Mouse (Mus musculus): Measurements from ENCODE around the gene Klf5. TPM values are rescaled to one million over a fixed set of nuclear protein-coding genes. Genes with fewer than 3 reads are reported as not detected.

The Klf5 gene
- polyA plus RNA-seq, 1 experiment from 2014 or later, result 37.2 TPM

GRCm38 (mm10) chr14:99340703-99341102 lies 42.2 kb downstream of the Klf5 start:
- Histone ChIP-seq H3K9ac (ENCODE audit: low read depth, low read length) (no peak overlapping the region), H3K27ac (replicated peaks; ENCODE audit: low read depth, low read length) (no peak overlapping the region), H3K36me3 (ENCODE audit: control insufficient read depth, insufficient read depth, low read length) (no peaks in the 10 kb centered on the region), H3K27me3 (replicated peaks; ENCODE audit: control insufficient read depth, insufficient read depth, low read length) (no peaks in the 10 kb centered on the region), H3K4me1 (ENCODE audit: control insufficient read depth, insufficient read depth, low read length) (no peaks in the 10 kb centered on the region), H3K9me3 (ENCODE audit: control insufficient read depth, low read length) (no peaks in the 10 kb centered on the region), H3K4me3 (ENCODE audit: low read depth, low read length) (no peak overlapping the region), H3K4me2 (ENCODE audit: low read depth, low read length) (no peak overlapping the region)
- ATAC-seq (ENCODE audit: low read depth), result no peak
- WGBS, result 65% methylated on average over 1 of the region's 1 CpGs
- DNase-seq (ENCODE audit: low spot score), result no peak

- Histone ChIP-seq H3K9ac (ENCODE audit: low read depth, low read length) (no peak overlapping the region), H3K4me2 (ENCODE audit: low read depth, low read length) (no peak overlapping the region), H3K27ac (replicated peaks; ENCODE audit: low read depth, low read length) (no peak overlapping the region), H3K36me3 (ENCODE audit: control insufficient read depth, insufficient read depth, low read length) (no peaks in the 10 kb centered on the region), H3K9me3 (ENCODE audit: control insufficient read depth, low read length) (no peaks in the 10 kb centered on the region), H3K4me3 (ENCODE audit: low read depth, low read length) (no peak overlapping the region), H3K27me3 (replicated peaks; ENCODE audit: control insufficient read depth, insufficient read depth, low read length) (no peaks in the 10 kb centered on the region), H3K4me1 (ENCODE audit: control insufficient read depth, insufficient read depth, low read length) (no peaks in the 10 kb centered on the region)
- DNase-seq (ENCODE audit: low spot score), result no peak
- ATAC-seq (ENCODE audit: low read depth), result no peak
- WGBS, result 58% methylated on average over 13 of the region's 13 CpGs
Measured at GRCm38 (mm10) chr14:99348175-99348764, 49.8 kb downstream of the Klf5 start.

- Histone ChIP-seq H3K4me3 (ENCODE audit: low read depth, low read length) (no peak overlapping the region), H3K9me3 (ENCODE audit: control insufficient read depth, low read length) (no peaks in the 10 kb centered on the region), H3K9ac (ENCODE audit: low read depth, low read length) (no peak overlapping the region), H3K27me3 (replicated peaks; ENCODE audit: control insufficient read depth, insufficient read depth, low read length) (no peaks in the 10 kb centered on the region), H3K4me1 (ENCODE audit: control insufficient read depth, insufficient read depth, low read length) (no peaks in the 10 kb centered on the region), H3K36me3 (ENCODE audit: control insufficient read depth, insufficient read depth, low read length) (no peaks in the 10 kb centered on the region), H3K27ac (replicated peaks; ENCODE audit: low read depth, low read length) (no peak overlapping the region), H3K4me2 (ENCODE audit: low read depth, low read length) (no peak overlapping the region)
- 70% methylated on average over 6 of the region's 6 CpGs for WGBS
- DNase-seq (ENCODE audit: low spot score) (no peak), ATAC-seq (ENCODE audit: low read depth) (no peak)
Measured at GRCm38 (mm10) chr14:99349606-99350005, 51.1 kb downstream of the Klf5 start.

GRCm38 (mm10) chr14:99352989-99353388 lies 54.5 kb downstream of the Klf5 start:
- Histone ChIP-seq H3K9ac (ENCODE audit: low read depth, low read length) (no peak overlapping the region), H3K36me3 (ENCODE audit: control insufficient read depth, insufficient read depth, low read length) (no peaks in the 10 kb centered on the region), H3K4me2 (ENCODE audit: low read depth, low read length) (no peak overlapping the region), H3K4me3 (ENCODE audit: low read depth, low read length) (no peak overlapping the region), H3K27ac (replicated peaks; ENCODE audit: low read depth, low read length) (no peak overlapping the region), H3K9me3 (ENCODE audit: control insufficient read depth, low read length) (no peaks in the 10 kb centered on the region), H3K4me1 (ENCODE audit: control insufficient read depth, insufficient read depth, low read length) (no peaks in the 10 kb centered on the region), H3K27me3 (replicated peaks; ENCODE audit: control insufficient read depth, insufficient read depth, low read length) (no peaks in the 10 kb centered on the region)
- 65% methylated on average over 4 of the region's 4 CpGs for WGBS
- ATAC-seq (ENCODE audit: low read depth) (no peak), DNase-seq (ENCODE audit: low spot score) (no peak)

GRCm38 (mm10) chr14:99354046-99354445 lies 55.6 kb downstream of the Klf5 start:
- H3K4me1 ChIP-seq (ENCODE audit: control insufficient read depth, insufficient read depth, low read length), result no peaks in the 10 kb centered on the region
- no peak overlapping the region for H3K4me3 ChIP-seq (ENCODE audit: low read depth, low read length)
- ATAC-seq (ENCODE audit: low read depth) (no peak), DNase-seq (ENCODE audit: low spot score) (no peak)
- no peak overlapping the region for H3K4me2 ChIP-seq (ENCODE audit: low read depth, low read length)
- H3K27ac ChIP-seq (replicated peaks; ENCODE audit: low read depth, low read length), result no peak overlapping the region
- H3K9ac ChIP-seq (ENCODE audit: low read depth, low read length), result no peak overlapping the region
- H3K27me3 ChIP-seq (replicated peaks; ENCODE audit: control insufficient read depth, insufficient read depth, low read length), result no peaks in the 10 kb centered on the region
- WGBS, result 63% methylated on average over 2 of the region's 2 CpGs
- H3K36me3 ChIP-seq (ENCODE audit: control insufficient read depth, insufficient read depth, low read length), result no peaks in the 10 kb centered on the region
- H3K9me3 ChIP-seq (ENCODE audit: control insufficient read depth, low read length), result no peaks in the 10 kb centered on the region

GRCm38 (mm10) chr14:99354761-99355609 lies 56.5 kb downstream of the Klf5 start:
- Histone ChIP-seq H3K27ac (replicated peaks; ENCODE audit: low read depth, low read length) (no peak overlapping the region), H3K4me3 (ENCODE audit: low read depth, low read length) (no peak overlapping the region), H3K9me3 (ENCODE audit: control insufficient read depth, low read length) (no peaks in the 10 kb centered on the region), H3K36me3 (ENCODE audit: control insufficient read depth, insufficient read depth, low read length) (no peaks in the 10 kb centered on the region), H3K4me2 (ENCODE audit: low read depth, low read length) (no peak overlapping the region), H3K27me3 (replicated peaks; ENCODE audit: control insufficient read depth, insufficient read depth, low read length) (no peaks in the 10 kb centered on the region), H3K9ac (ENCODE audit: low read depth, low read length) (no peak overlapping the region), H3K4me1 (ENCODE audit: control insufficient read depth, insufficient read depth, low read length) (no peaks in the 10 kb centered on the region)
- WGBS, result 91% methylated on average over 10 of the region's 10 CpGs
- DNase-seq (ENCODE audit: low spot score) (no peak), ATAC-seq (ENCODE audit: low read depth) (no peak)

- no peak overlapping the region for H3K4me2 ChIP-seq (ENCODE audit: low read depth, low read length)
- no peaks in the 10 kb centered on the region for H3K27me3 ChIP-seq (replicated peaks; ENCODE audit: control insufficient read depth, insufficient read depth, low read length)
- H3K9me3 ChIP-seq (ENCODE audit: control insufficient read depth, low read length), result no peaks in the 10 kb centered on the region
- DNase-seq (ENCODE audit: low spot score), result no peak
- no peaks in the 10 kb centered on the region for H3K36me3 ChIP-seq (ENCODE audit: control insufficient read depth, insufficient read depth, low read length)
- ATAC-seq (ENCODE audit: low read depth), result no peak
- H3K4me1 ChIP-seq (ENCODE audit: control insufficient read depth, insufficient read depth, low read length), result no peaks in the 10 kb centered on the region
- H3K27ac ChIP-seq (replicated peaks; ENCODE audit: low read depth, low read length), result no peak overlapping the region
- no peak overlapping the region for H3K9ac ChIP-seq (ENCODE audit: low read depth, low read length)
- 67% methylated on average over 1 of the region's 1 CpGs for WGBS
- no peak overlapping the region for H3K4me3 ChIP-seq (ENCODE audit: low read depth, low read length)
Measured at GRCm38 (mm10) chr14:99355610-99355870, 57.0 kb downstream of the Klf5 start.

- Histone ChIP-seq H3K9me3 (ENCODE audit: control insufficient read depth, low read length) (no peaks in the 10 kb centered on the region), H3K27ac (replicated peaks; ENCODE audit: low read depth, low read length) (no peak overlapping the region), H3K27me3 (replicated peaks; ENCODE audit: control insufficient read depth, insufficient read depth, low read length) (no peaks in the 10 kb centered on the region), H3K4me3 (ENCODE audit: low read depth, low read length) (no peak overlapping the region), H3K4me2 (ENCODE audit: low read depth, low read length) (no peak overlapping the region), H3K36me3 (ENCODE audit: control insufficient read depth, insufficient read depth, low read length) (no peaks in the 10 kb centered on the region), H3K4me1 (ENCODE audit: control insufficient read depth, insufficient read depth, low read length) (0 out of 2 replicates have a peak, but pooled peaks cover 3% of the 10 kb centered on the region), H3K9ac (ENCODE audit: low read depth, low read length) (no peak overlapping the region)
- 83% methylated on average over 5 of the region's 5 CpGs for WGBS
- no peak for DNase-seq (ENCODE audit: low spot score)
- ATAC-seq (ENCODE audit: low read depth), result no peak
Measured at GRCm38 (mm10) chr14:99362956-99363355, 64.5 kb downstream of the Klf5 start.
